Mouse (Mus musculus): ENCODE measurements around the gene Slc37a3. TPM values are rescaled to one million over a fixed set of nuclear protein-coding genes. Genes with fewer than 3 reads are reported as not detected.

Slc37a3 gene
- polyA plus RNA-seq, 1 experiment from 2014 or later: 24.4 TPM

GRCm38 (mm10) chr6:39403136-39403535 is 25.7 kb upstream of the Slc37a3 start:
- no peak for ATAC-seq
- Histone ChIP-seq H3K4me3 (ENCODE audit: low read depth, low read length) (no peak overlapping the region), H3K36me3 (ENCODE audit: insufficient read depth, low read length) (peaks cover 12% of the 10 kb centered on the region; the same call in 1 of the 2 replicates), H3K27me3 (replicated peaks; ENCODE audit: insufficient read depth, low read length) (no peaks in the 10 kb centered on the region), H3K27ac (ENCODE audit: low read length) (no peak overlapping the region), H3K9me3 (ENCODE audit: low read length) (no peaks in the 10 kb centered on the region), H3K4me2 (replicated peaks; ENCODE audit: low read depth, low read length) (no peak overlapping the region), H3K4me1 (ENCODE audit: insufficient read depth, low read depth, low read length) (no peaks in the 10 kb centered on the region), H3K9ac (replicated peaks; ENCODE audit: low read depth) (no peak overlapping the region)
- WGBS: 56% methylated on average over 2 of the region's 2 CpGs
- DNase-seq (ENCODE audit: low spot score): no peak
- TF ChIP-seq EP300 (IDR thresholded peaks at IDR 0.05): no peak
- no peak for TF ChIP-seq CTCF (IDR thresholded peaks at IDR 0.05)

- peak; percentile 46; the same call in 1 of the 2 replicates for ATAC-seq
These were observed 22.9 kb upstream of the Slc37a3 start for GRCm38 (mm10) chr6:39400343-39400742.

GRCm38 (mm10) chr6:39398342-39398741 is 20.9 kb upstream of the Slc37a3 start:
- H3K36me3 ChIP-seq (ENCODE audit: insufficient read depth, low read length): peaks cover 10% of the 10 kb centered on the region; the same call in 1 of the 2 replicates
- no peak overlapping the region for H3K27ac ChIP-seq (ENCODE audit: low read length)
- ATAC-seq (no peak), DNase-seq (ENCODE audit: low spot score) (no peak)
- no peaks in the 10 kb centered on the region for H3K4me1 ChIP-seq (ENCODE audit: insufficient read depth, low read depth, low read length)
- H3K9me3 ChIP-seq (ENCODE audit: low read length): no peaks in the 10 kb centered on the region
- no peaks in the 10 kb centered on the region for H3K27me3 ChIP-seq (replicated peaks; ENCODE audit: insufficient read depth, low read length)
- no peak overlapping the region for H3K4me2 ChIP-seq (replicated peaks; ENCODE audit: low read depth, low read length)
- H3K9ac ChIP-seq (replicated peaks; ENCODE audit: low read depth): no peak overlapping the region
- WGBS: 90% methylated on average over 9 of the region's 9 CpGs
- TF ChIP-seq CTCF (IDR thresholded peaks at IDR 0.05) (no peak), EP300 (IDR thresholded peaks at IDR 0.05) (no peak)
- H3K4me3 ChIP-seq (ENCODE audit: low read depth, low read length): no peak overlapping the region

More at GRCm38 (mm10) chr6:39400343-39400742, 22.9 kb upstream of the Slc37a3 start:
- TF ChIP-seq CTCF (IDR thresholded peaks at IDR 0.05) (peak; percentile 86), EP300 (IDR thresholded peaks at IDR 0.05) (no peak)
- WGBS: 66% methylated on average over 7 of the region's 7 CpGs
- peak; percentile 64 for DNase-seq (ENCODE audit: low spot score)
- Histone ChIP-seq H3K9me3 (ENCODE audit: low read length) (no peaks in the 10 kb centered on the region), H3K4me1 (ENCODE audit: insufficient read depth, low read depth, low read length) (no peaks in the 10 kb centered on the region), H3K36me3 (ENCODE audit: insufficient read depth, low read length) (peaks cover 16% of the 10 kb centered on the region; the same call in 1 of the 2 replicates), H3K9ac (replicated peaks; ENCODE audit: low read depth) (no peak overlapping the region), H3K27ac (ENCODE audit: low read length) (no peak overlapping the region), H3K27me3 (replicated peaks; ENCODE audit: insufficient read depth, low read length) (no peaks in the 10 kb centered on the region), H3K4me3 (ENCODE audit: low read depth, low read length) (no peak overlapping the region), H3K4me2 (replicated peaks; ENCODE audit: low read depth, low read length) (no peak overlapping the region)

GRCm38 (mm10) chr6:39397046-39397445 is 19.6 kb upstream of the Slc37a3 start:
- WGBS: 93% methylated on average over 6 of the region's 6 CpGs

GRCm38 (mm10) chr6:39395916-39396315 is 18.4 kb upstream of the Slc37a3 start:
- Histone ChIP-seq H3K27ac (ENCODE audit: low read length) (no peak overlapping the region), H3K27me3 (replicated peaks; ENCODE audit: insufficient read depth, low read length) (no peaks in the 10 kb centered on the region), H3K4me1 (ENCODE audit: insufficient read depth, low read depth, low read length) (no peaks in the 10 kb centered on the region), H3K9me3 (ENCODE audit: low read length) (no peaks in the 10 kb centered on the region), H3K4me3 (ENCODE audit: low read depth, low read length) (no peak overlapping the region), H3K4me2 (replicated peaks; ENCODE audit: low read depth, low read length) (no peak overlapping the region), H3K9ac (replicated peaks; ENCODE audit: low read depth) (no peak overlapping the region), H3K36me3 (ENCODE audit: insufficient read depth, low read length) (peaks cover 10% of the 10 kb centered on the region; the same call in 1 of the 2 replicates)
- TF ChIP-seq CTCF (IDR thresholded peaks at IDR 0.05) (no peak), EP300 (IDR thresholded peaks at IDR 0.05) (no peak)
- ATAC-seq (no peak), DNase-seq (ENCODE audit: low spot score) (no peak)
- 60% methylated on average over 4 of the region's 4 CpGs for WGBS

More at GRCm38 (mm10) chr6:39397046-39397445, 19.6 kb upstream of the Slc37a3 start:
- no peak overlapping the region for H3K9ac ChIP-seq (replicated peaks; ENCODE audit: low read depth)
- no peak overlapping the region for H3K4me2 ChIP-seq (replicated peaks; ENCODE audit: low read depth, low read length)
- H3K36me3 ChIP-seq (ENCODE audit: insufficient read depth, low read length): peaks cover 10% of the 10 kb centered on the region; the same call in 1 of the 2 replicates
- no peaks in the 10 kb centered on the region for H3K27me3 ChIP-seq (replicated peaks; ENCODE audit: insufficient read depth, low read length)
- TF ChIP-seq EP300 (IDR thresholded peaks at IDR 0.05) (no peak), CTCF (IDR thresholded peaks at IDR 0.05) (no peak)
- no peak overlapping the region for H3K27ac ChIP-seq (ENCODE audit: low read length)
- H3K9me3 ChIP-seq (ENCODE audit: low read length): no peaks in the 10 kb centered on the region
- no peaks in the 10 kb centered on the region for H3K4me1 ChIP-seq (ENCODE audit: insufficient read depth, low read depth, low read length)
- no peak for ATAC-seq
- no peak overlapping the region for H3K4me3 ChIP-seq (ENCODE audit: low read depth, low read length)
- DNase-seq (ENCODE audit: low spot score): no peak

- no peak overlapping the region for H3K4me3 ChIP-seq (ENCODE audit: low read depth, low read length)
- H3K27ac ChIP-seq (ENCODE audit: low read length): no peak overlapping the region
- peaks cover 10% of the 10 kb centered on the region; the same call in 1 of the 2 replicates for H3K36me3 ChIP-seq (ENCODE audit: insufficient read depth, low read length)
- DNase-seq (ENCODE audit: low spot score): no peak
- no peak for ATAC-seq
- H3K9ac ChIP-seq (replicated peaks; ENCODE audit: low read depth): no peak overlapping the region
- WGBS: 78% methylated on average over 4 of the region's 4 CpGs
- H3K4me1 ChIP-seq (ENCODE audit: insufficient read depth, low read depth, low read length): no peaks in the 10 kb centered on the region
- no peaks in the 10 kb centered on the region for H3K27me3 ChIP-seq (replicated peaks; ENCODE audit: insufficient read depth, low read length)
- no peak overlapping the region for H3K4me2 ChIP-seq (replicated peaks; ENCODE audit: low read depth, low read length)
- H3K9me3 ChIP-seq (ENCODE audit: low read length): no peaks in the 10 kb centered on the region
- TF ChIP-seq EP300 (IDR thresholded peaks at IDR 0.05) (no peak), CTCF (IDR thresholded peaks at IDR 0.05) (no peak)
These were observed 18.0 kb upstream of the Slc37a3 start for GRCm38 (mm10) chr6:39395471-39395870.

- WGBS: 84% methylated on average over 2 of the region's 2 CpGs
These were observed 12.5 kb upstream of the Slc37a3 start for GRCm38 (mm10) chr6:39389988-39390387.

More at GRCm38 (mm10) chr6:39389988-39390387, 12.5 kb upstream of the Slc37a3 start:
- DNase-seq (ENCODE audit: low spot score) (no peak), ATAC-seq (no peak)
- Histone ChIP-seq H3K4me2 (replicated peaks; ENCODE audit: low read depth, low read length) (no peak overlapping the region), H3K27me3 (replicated peaks; ENCODE audit: insufficient read depth, low read length) (no peaks in the 10 kb centered on the region), H3K4me1 (ENCODE audit: insufficient read depth, low read depth, low read length) (no peaks in the 10 kb centered on the region), H3K4me3 (ENCODE audit: low read depth, low read length) (no peak overlapping the region), H3K9ac (replicated peaks; ENCODE audit: low read depth) (no peak overlapping the region), H3K9me3 (ENCODE audit: low read length) (no peaks in the 10 kb centered on the region), H3K36me3 (ENCODE audit: insufficient read depth, low read length) (no peaks in the 10 kb centered on the region), H3K27ac (ENCODE audit: low read length) (no peak overlapping the region)
- TF ChIP-seq CTCF (IDR thresholded peaks at IDR 0.05): no peak
- no peak for TF ChIP-seq EP300 (IDR thresholded peaks at IDR 0.05)

All from lung, postnatal 0 days (tissue).